ENCODE assay signal across 8 mouse cellular contexts in the genomic region with DNA sequence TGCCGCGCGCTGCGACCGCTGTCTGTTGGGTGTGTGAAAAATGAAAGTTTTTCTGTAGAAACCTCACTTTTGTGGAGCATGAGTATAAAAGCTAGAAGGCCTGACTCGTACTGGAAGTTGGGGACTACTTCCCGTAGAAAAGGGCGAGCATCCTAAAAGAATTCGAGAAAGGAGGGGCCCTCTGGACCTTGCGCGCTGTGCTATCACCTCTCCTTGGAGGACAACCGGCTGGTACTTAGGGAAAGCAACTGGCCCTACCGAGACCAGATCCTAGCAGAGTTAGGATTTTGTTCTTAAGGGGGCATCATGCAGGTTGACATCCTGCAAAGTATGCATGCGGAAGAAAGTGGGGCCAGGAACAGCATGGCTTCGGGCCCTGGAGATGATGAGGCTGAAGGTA. TPM values are rescaled to one million over a fixed set of nuclear protein-coding genes. Genes with fewer than 3 reads are reported as not detected.
DNase-seq lines count a peak whose midpoint lies in the region; ATAC-seq and TF ChIP-seq lines count a peak whose summit lies in the region.

No protein-coding gene starts in this region.

- peaks cover 3% of the 10 kb centered on the region for H3K4me1 ChIP-seq in testis, adult 2 months (ENCODE audit: control insufficient read depth, insufficient read depth, low read length)
- peaks cover 22% of the 10 kb centered on the region for H3K4me1 ChIP-seq in kidney, postnatal 0 days (replicated peaks; ENCODE audit: insufficient read depth, low read length)
- no peaks in the 10 kb centered on the region; the same call in 1 of the 2 replicates for H3K4me1 ChIP-seq in midbrain, postnatal 0 days (ENCODE audit: insufficient read depth, low read length)

- DNase-seq in cerebellum, adult 9-11 months, result peak; percentile 49
- DNase-seq in cerebellum, postnatal 4 days (ENCODE audit: low spot score in 2 of 2), result no peak
- DNase-seq in testis, postnatal 10 days (ENCODE audit: low spot score), result no peak
- peak; percentile 59 for DNase-seq in kidney, postnatal 0 days (ENCODE audit: low spot score)
- no peak for DNase-seq in midbrain, postnatal 0 days (ENCODE audit: low spot score)
- no peak for DNase-seq in left cerebral cortex, postnatal 14 days (ENCODE audit: low spot score in 2 of 2)
- no peak for DNase-seq in right cerebral cortex, postnatal 10 days (ENCODE audit: low spot score in 2 of 2)

- no peaks in the 10 kb centered on the region for H3K9me3 ChIP-seq in kidney, postnatal 0 days (replicated peaks; ENCODE audit: low read length)
- H3K9me3 ChIP-seq in midbrain, postnatal 0 days (ENCODE audit: low read length), result no peaks in the 10 kb centered on the region

- H3K9ac ChIP-seq in kidney, postnatal 0 days (ENCODE audit: low read depth, low read length), result peak overlapping the region; percentile 97
- peak overlapping the region; percentile 90; the same call in 1 of the 2 replicates for H3K9ac ChIP-seq in midbrain, postnatal 0 days (replicated peaks; ENCODE audit: low read length, poor library complexity, severe bottlenecking)

- no peaks in the 10 kb centered on the region for H3K36me3 ChIP-seq in testis, adult 2 months (ENCODE audit: control insufficient read depth, insufficient read depth, low read length)
- no peaks in the 10 kb centered on the region for H3K36me3 ChIP-seq in kidney, postnatal 0 days (ENCODE audit: insufficient read depth, low read length)
- no peaks in the 10 kb centered on the region for H3K36me3 ChIP-seq in midbrain, postnatal 0 days (ENCODE audit: insufficient read depth, low read length)

- H3K27ac ChIP-seq in testis, adult 2 months (ENCODE audit: control insufficient read depth, insufficient read depth, low read depth, low read length), result peak overlapping the region; percentile 72
- peak overlapping the region; percentile 98 for H3K27ac ChIP-seq in kidney, postnatal 0 days
- H3K27ac ChIP-seq in midbrain, postnatal 0 days (ENCODE audit: low read depth, low read length), result no peak overlapping the region

- ATAC-seq in kidney, postnatal 0 days (replicated peaks; ENCODE audit: low FRiP score, low read depth), result peak; percentile 5; the same call in 1 of the 2 replicates
- ATAC-seq in midbrain, postnatal 0 days (ENCODE audit: low FRiP score), result no peak

- 4% methylated on average over 15 of the region's 15 CpGs for WGBS in kidney, postnatal 0 days
- 5% methylated on average over 15 of the region's 15 CpGs for WGBS in midbrain, postnatal 0 days

- no peaks in the 10 kb centered on the region for H3K27me3 ChIP-seq in testis, adult 2 months (ENCODE audit: control insufficient read depth, insufficient read depth, low read length)
- no peaks in the 10 kb centered on the region for H3K27me3 ChIP-seq in kidney, postnatal 0 days (ENCODE audit: insufficient read depth, low read length)
- H3K27me3 ChIP-seq in midbrain, postnatal 0 days (ENCODE audit: insufficient read depth, low read length), result no peaks in the 10 kb centered on the region

- peak overlapping the region; percentile 74 for H3K4me2 ChIP-seq in kidney, postnatal 0 days (ENCODE audit: low read length)
- H3K4me2 ChIP-seq in midbrain, postnatal 0 days (ENCODE audit: low read depth, low read length, poor library complexity, severe bottlenecking), result peak overlapping the region; percentile 94

- no peak for TF ChIP-seq POLR2A in testis, adult 2 months (IDR thresholded peaks at IDR 0.05; ENCODE audit: control insufficient read depth, low read depth, low read length)

- intact Hi-C loops in left cerebral cortex, postnatal 14 days (cut with DNase I), result loop anchor here (5.0 kb wide), 1 partner anchor 63 kb away; the partner anchor contains the start of gene Sod1

- H3K4me3 ChIP-seq in testis, adult 2 months (ENCODE audit: control insufficient read depth, low read depth, low read length), result peak overlapping the region; percentile 88
- H3K4me3 ChIP-seq in kidney, postnatal 0 days (replicated peaks; ENCODE audit: low read depth, low read length), result peak overlapping the region; percentile 100
- H3K4me3 ChIP-seq in midbrain, postnatal 0 days (ENCODE audit: low read depth, low read length), result peak overlapping the region; percentile 100

- no peak for TF ChIP-seq CTCF in testis, adult 2 months (IDR thresholded peaks at IDR 0.05; ENCODE audit: control insufficient read depth, insufficient read depth, insufficient replicate concordance, low read depth, low read length)
- no peak for TF ChIP-seq CTCF in kidney, postnatal 0 days (IDR thresholded peaks at IDR 0.05; ENCODE audit: low read depth)
- no peak for TF ChIP-seq CTCF in midbrain, postnatal 0 days (IDR thresholded peaks at IDR 0.05)

RNA-seq across cellular contexts. Expression of gene Scaf4, which starts 0.6 kb away (rescaled TPM):
- 67.0 and 71.2 TPM in 2 replicates for polyA plus RNA-seq in testis, adult 2 months (2012; rRNA removed)
- 17.3 and 18.1 TPM in 2 replicates for polyA plus RNA-seq in kidney, postnatal 0 days (2015; fragmentation: Nextera tagmentation; extraction: Ambion mirVana)
- 10.7 and 25.5 TPM in 2 replicates for total RNA-seq in midbrain, postnatal 0 days (2014; rRNA removed)
- polyA plus RNA-seq in midbrain, postnatal 0 days (2015; fragmentation: Nextera tagmentation; extraction: Ambion mirVana), result 16.9 and 17.9 TPM in 2 replicates
- 10 to 100 TPM; 39.6 to 40.8 TPM for total RNA-seq in left cerebral cortex, postnatal 14 days (2021)

Comparison
In these comparisons a context has a peak if more than half of its experiments do, and no peak if none do; other contexts are left out.
1. DNase-seq: peak in cerebellum, adult 9-11 months (single experiment) and kidney, postnatal 0 days (single experiment); none in cerebellum, postnatal 4 days (0 of 2), testis, postnatal 10 days (single experiment), midbrain, postnatal 0 days (single experiment), left cerebral cortex, postnatal 14 days (0 of 2) and right cerebral cortex, postnatal 10 days (0 of 2).
2. Peak in every context shown above with its lines, with median percentiles within 50 percentile points of each other: H3K4me3 ChIP-seq.